Mouse (Mus musculus) adrenal gland, adult 8-10 months (tissue): ENCODE measurements around the gene Grasp. TPM values are rescaled to one million over a fixed set of nuclear protein-coding genes. Genes with fewer than 3 reads are reported as not detected.

Source experiments
- DNase-seq: peaks from one replicate; pipeline ENCODE4 v3.0.0; 2022
- total RNA-seq, 4 experiments: library from RNA; stranded (reverse); gene quantifications; 2 replicates each; pipeline ENCODE4 v1.2.4; 2022

Gene Grasp
- total RNA-seq, 4 experiments from 2014 or later: 8.8 to 19.6 (median 17.1) TPM

DNA sequence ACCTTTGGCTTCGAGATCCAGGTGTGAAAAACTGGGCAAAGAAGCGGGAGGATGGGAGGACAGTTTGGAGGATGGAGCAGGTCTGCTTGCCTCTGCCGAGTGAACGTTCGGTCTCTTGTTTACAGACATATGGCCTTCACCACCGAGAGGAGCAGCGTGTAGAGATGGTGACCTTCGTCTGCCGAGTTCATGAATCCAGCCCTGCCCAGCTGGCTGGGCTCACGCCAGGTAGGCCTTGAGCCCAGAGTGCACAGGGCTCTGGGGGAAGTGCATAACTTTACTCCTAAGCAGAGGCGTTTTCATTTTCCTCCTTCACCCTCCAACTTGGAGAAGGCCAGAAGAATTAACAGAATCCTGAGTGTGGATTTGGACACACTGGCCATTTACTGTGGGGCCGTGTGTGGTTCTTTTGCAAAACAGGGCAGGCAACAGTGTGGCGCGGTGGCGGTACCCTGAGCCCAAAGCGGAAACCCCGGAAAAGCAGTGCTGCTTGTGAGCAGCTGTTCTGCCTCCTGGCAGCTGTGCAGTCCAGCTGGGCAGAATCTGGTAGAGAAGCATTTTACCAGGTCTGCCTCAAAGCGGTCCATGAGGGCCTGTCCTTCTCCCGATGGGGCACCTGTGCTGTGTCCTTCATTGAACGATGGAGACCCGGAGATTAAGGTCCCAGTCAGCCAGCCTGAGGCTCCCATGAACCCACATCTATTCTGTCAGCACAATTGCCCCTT is 5.0 kb downstream of the Grasp start:
- peak; percentile 79 for DNase-seq

- no peak for DNase-seq
Observed at GRCm38 (mm10) chr15:101230503-101230902, 6.5 kb downstream of the Grasp start.

DNA sequence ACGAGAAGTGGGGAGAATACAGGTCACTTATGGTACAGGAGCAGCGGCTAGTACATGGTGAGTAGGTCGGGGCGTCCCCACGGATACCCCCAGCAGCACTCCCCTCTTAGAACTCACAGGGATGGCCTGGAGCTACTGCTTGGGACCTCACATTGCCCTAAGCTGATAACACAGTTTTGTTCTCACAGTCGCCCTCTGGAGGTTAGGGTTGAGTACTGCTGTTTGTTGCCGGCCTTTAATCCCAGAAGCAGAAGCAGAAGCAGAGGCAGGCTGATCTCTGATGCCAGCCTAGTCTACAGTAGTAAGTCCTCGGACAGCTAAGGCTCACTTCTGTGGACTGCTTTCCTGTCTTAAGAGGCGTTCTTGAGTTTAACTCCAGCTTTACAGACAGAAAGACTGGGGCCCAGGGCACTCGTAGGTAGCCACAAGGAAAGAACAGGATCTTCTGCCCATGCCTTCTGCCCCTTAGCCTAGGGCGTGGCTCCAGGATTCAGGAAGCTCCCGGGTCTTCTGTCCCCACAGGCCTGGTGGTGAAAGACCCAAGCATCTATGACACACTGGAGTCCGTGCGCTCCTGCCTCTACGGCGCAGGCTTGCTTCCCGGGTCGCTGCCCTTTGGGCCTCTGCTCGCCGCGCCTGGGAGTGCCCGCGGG is 7.1 kb downstream of the Grasp start:
- no peak for DNase-seq

DNA sequence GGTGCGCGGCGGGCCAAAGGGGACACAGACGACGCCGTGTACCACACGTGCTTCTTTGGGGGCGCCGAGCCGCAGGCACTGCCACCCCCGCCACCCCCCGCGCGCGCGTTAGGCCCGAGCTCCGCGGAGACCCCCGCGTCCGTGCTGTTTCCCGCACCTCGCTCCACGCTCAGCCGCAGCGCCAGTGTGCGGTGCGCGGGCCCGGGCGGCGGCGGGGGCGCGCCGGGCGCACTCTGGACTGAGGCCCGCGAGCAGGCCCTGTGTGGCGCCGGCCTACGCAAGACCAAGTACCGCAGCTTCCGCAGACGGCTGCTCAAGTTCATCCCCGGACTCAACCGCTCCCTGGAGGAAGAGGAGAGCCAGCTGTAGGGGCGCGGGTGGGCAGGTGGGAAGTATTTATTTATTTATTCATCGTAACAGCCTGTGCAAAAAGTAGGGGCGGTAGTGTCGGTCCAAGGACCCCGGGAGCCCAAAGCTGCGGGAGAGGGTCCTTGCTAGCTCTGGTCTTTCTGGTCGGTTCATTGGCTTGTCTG is 7.7 kb downstream of the Grasp start:
- no peak for DNase-seq

GRCm38 (mm10) chr15:101232607-101233006 is 8.6 kb downstream of the Grasp start:
- DNase-seq: no peak

DNA sequence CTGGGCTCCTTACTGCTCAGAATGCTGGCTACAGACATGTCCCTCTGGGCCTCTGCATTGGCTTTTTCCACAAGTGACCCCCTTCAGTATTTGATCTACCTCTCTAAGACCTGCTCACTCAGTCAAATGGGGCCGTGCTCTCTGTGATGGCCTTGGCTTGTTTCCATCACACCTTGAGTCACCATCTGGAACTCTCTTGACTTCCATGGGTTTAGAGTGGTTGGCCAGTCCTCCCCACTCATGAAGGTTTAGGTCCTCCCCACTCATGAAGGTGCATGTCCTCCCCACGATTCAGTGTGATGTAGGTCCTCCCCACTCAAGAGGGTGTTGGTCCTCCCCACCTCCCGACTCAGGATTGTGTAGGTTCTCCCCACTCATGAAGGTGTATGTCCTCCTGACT is 9.2 kb downstream of the Grasp start:
- DNase-seq: no peak

DNA sequence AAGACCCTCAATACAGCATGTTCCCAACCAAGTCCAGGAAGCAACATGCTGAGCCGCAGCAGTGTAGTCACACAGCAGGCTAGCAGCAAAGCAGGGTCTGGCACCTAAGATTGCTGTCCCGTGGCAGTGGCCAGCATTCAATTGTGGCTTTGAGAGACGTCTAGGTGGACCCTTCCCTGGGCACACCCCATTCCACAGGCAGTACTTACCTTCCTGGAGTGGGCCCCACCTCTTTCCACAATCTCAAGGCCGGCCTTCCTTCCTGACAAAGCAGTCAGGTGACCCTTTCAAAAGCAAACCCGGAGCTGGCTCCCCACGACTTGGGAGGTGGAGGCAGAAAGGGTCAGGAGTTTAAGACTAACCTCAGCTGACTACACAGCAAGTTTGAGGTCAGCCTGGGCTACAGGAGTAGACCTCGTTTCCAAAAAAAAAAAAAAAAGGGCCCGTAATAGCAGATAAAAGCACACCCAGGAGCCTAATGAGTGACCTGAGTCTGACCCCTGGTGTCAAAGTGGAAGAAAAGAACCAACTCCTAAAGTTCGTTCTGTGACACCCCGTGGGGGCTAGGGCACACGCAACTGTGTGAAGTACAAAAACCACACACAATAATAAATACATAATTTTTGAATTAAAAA is 9.8 kb downstream of the Grasp start:
- no peak for DNase-seq

GRCm38 (mm10) chr15:101234611-101235341 is 10.8 kb downstream of the Grasp start:
- no peak for DNase-seq

- DNase-seq: no peak
Observed at GRCm38 (mm10) chr15:101235342-101235698, 11.3 kb downstream of the Grasp start.

GRCm38 (mm10) chr15:101235728-101236327 is 11.8 kb downstream of the Grasp start:
- no peak for DNase-seq

DNA sequence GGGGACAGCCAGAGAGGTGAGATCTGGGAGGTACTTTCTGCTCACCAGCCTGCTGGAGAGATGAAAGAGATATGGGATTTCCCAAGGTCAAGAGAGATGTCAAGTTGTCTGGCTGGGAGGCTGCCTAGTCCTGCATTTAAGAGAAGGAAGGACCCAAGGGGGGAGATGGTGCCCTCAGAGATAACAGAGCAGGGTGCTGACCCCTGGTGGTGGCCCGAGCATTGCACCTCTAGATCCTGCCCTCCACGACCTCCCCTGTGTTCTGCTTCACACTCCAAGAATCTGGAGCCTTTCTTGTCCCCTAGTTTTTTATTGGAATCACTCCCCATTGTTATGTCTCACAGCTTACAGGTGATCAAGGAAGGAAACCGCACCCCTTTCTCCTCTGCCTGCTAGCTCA is 12.9 kb downstream of the Grasp start:
- no peak for DNase-seq

DNA sequence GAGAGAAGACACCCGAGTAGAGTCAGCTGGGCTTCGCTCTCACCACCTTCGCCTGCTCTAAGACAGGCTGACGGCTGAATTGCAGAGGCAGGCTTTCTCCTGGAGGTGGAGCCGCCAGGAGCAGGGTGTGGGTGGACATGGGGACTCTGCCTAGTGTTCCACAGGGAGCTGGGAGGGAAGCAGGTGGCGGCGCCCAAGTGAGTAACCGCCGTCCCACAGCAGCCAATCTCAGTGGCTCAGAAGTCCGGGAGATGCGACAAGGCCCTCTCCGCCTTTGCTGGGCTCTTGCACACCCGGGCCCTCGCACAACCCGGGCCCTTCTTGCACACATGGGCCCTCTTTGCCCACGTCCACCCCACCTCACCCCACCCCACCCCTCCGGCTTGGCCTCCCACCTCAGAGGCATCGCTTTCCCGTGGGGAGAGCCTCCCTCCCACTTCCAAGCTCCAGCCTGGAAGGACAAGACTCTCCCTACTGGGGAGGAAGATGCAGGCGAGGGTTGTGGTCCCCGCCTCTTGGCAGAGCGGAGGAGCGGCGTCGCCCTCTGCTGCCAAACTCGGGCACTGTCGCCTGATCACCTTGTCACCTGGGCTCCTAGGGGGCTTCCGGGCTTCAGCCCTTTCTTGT is 15.0 kb downstream of the Grasp start:
- DNase-seq: no peak

DNA sequence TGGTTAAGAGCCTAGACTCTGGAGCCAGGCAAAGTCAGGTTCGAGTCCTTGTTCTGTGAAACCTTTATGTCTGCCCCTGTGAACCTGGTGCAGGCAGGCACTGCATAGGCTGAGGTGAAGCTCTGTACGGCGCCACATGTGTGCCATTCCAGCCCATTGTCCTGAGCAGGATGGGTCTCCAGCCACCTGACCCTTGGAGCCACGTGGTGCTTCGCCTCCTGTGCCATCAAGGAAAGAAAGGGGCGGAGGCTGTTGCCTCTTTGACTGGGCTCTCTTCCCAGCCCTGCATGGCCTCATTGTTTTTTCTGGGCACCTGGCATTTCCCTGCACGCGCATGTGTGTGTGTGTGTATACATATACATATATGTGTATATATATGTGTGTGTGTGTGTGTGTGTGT is 15.8 kb downstream of the Grasp start:
- no peak for DNase-seq

DNA sequence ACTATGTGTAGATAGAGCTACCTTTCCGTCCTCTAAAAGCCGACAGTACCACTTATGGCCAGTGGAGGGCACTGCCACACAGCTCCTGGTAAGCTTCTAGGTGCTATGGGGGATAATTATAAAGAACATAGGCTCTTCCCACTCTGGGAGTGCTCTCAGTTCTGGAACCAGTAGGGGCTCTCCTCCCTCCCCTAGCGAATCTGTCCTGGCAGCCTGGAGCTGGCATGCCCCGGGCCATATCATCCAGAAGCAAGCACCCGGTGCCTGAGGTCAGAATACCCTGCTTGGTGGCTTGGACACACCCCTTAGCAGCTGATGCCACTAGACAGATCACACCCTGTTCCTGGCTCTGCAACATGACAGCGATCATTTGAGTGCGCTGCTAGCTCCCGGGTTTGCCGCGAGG is 16.8 kb downstream of the Grasp start:
- peak; percentile 79 for DNase-seq

GRCm38 (mm10) chr15:101241236-101241635 is 17.2 kb downstream of the Grasp start:
- DNase-seq: no peak

GRCm38 (mm10) chr15:101241853-101242252 is 17.9 kb downstream of the Grasp start:
- no peak for DNase-seq

GRCm38 (mm10) chr15:101242645-101243044 is 18.7 kb downstream of the Grasp start:
- DNase-seq: no peak

DNA sequence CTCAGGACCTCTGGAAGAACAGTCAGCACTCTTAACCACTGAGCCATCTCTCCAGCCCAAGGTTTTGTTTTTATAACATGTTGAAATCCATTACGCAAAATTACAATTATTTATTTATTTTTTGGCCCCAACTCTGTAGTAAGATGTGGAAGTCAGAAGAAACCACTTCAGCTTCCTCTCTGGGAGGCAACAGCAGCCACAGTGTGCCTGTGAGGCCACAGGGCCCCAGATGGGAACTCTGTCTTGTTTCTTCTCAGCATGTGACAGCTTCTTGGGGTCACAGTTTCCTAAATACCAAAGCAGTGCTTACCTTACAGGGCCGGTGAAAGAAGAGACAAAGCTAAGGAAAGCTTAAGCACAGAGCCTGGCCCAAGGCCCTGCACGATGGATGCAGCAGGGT is 20.0 kb downstream of the Grasp start:
- DNase-seq: no peak

DNA sequence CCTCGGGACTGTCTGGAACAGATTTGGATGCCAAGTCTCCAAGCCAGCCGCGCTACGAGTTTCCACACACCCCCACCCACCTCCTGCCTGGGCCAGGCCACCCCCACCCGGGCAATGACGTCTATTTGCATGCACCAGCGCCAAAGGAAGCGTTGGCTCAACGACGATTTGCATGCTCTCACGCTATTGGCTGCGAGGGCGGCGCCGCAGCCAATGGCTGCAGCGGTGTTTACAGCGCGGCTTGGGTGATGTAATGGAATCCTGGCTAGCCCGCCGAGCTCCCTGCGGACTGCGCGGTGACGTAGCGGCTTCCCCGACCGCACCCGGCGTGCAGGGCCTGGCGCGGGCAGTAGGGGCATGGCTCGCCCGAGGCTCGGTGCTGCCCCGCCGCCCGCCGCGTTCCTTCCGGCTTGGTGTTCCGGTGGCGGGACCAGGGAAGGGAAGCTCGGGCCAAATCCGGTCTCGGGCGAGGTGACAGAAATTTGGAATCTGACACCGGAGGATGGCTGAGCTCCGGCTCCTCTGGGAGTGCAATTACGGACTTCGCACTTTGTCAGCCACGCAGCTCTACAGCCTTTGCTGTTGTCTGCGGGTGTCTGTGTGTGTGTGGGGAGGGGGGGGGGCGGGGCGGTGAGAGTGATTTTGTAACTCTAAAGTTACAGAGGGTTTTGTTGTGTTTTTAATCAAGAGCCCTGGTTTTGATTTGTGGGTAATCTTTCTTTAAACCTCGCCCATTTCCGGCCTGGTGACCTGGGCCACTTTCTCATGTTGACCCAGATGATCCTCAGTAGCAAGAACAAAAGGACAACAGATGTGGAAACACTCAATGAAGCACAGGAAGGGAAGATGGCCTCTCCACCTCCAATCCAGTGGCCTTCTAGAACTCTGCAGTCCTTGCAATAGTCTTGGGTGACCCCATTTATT is 22.5 kb downstream of the Grasp start:
- peak; percentile 98 for DNase-seq

DNA sequence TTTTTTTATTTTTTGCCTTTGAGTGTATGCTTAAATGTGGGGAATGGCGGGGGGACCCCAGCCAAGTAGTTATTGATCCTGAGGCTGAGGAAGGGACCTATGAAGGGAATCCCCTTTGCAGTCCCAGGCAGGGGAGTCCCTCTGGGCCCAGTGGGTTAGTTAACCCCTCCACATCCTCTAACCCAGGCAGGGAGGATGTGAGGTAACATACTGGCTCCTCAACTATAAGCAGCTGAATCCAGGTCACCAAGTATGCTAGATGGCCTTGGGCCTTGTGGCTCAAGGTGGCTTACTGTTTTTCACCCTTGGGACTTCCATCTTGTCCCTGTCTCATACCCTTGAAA is 23.1 kb downstream of the Grasp start:
- no peak for DNase-seq
